Comparison of ENCODE assay signal across 8 mouse cellular contexts in the genomic region with DNA sequence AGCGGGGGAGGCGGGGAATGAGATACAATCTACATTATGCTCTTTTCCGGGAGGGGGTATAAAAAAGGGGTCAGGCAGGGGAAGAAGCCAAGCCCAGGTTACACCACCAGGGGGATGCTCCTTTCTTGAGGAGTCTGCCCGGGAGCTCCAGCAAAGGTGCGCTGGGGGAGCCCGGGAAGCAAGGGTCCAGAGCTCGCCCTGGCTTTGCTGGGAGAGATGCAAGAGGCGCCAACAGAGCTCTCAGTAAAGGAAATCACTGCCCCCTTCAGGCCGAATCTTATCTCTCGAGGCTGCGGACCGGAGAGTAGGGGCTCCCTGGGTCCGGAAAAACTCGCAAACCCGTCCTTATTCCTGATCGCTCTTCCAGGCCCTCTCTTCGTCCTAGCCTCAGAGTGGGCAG. TPM values are rescaled to one million over a fixed set of nuclear protein-coding genes. Genes with fewer than 3 reads are reported as not detected.
A peak's percentile ranks its signal among the peaks of the same experiment; 100 is the strongest.
DNase-seq lines count a peak whose midpoint lies in the region; ATAC-seq and TF ChIP-seq lines count a peak whose summit lies in the region.

No protein-coding gene starts in this region.

- peak overlapping the region; percentile 63 for H3K4me3 ChIP-seq in embryonic facial prominence, embryonic 13.5 days
- peak overlapping the region; percentile 12; the same call in 1 of the 2 replicates for H3K4me3 ChIP-seq in intestine, embryonic 16.5 days (ENCODE audit: low read length)
- H3K4me3 ChIP-seq in limb, embryonic 11.5 days (ENCODE audit: low read depth, low read length) = no peak overlapping the region
- peak overlapping the region; percentile 73 for H3K4me3 ChIP-seq in olfactory bulb, adult 2 months (ENCODE audit: insufficient read depth, low read depth, low read length)

- no peak overlapping the region for H3K27ac ChIP-seq in embryonic facial prominence, embryonic 13.5 days
- H3K27ac ChIP-seq in intestine, embryonic 16.5 days (ENCODE audit: low read length) = no peak overlapping the region
- H3K27ac ChIP-seq in limb, embryonic 11.5 days (replicated peaks; ENCODE audit: low read depth, low read length) = no peak overlapping the region
- no peak overlapping the region for H3K27ac ChIP-seq in olfactory bulb, adult 2 months (ENCODE audit: insufficient read depth, low read depth, low read length)

- TF ChIP-seq CTCF in olfactory bulb, adult 2 months (IDR thresholded peaks at IDR 0.05; ENCODE audit: insufficient read depth, low read depth, low read length) = peak; percentile 42

- ATAC-seq in embryonic facial prominence, embryonic 13.5 days (ENCODE audit: insufficient number of reproducible peaks, insufficient read depth, low FRiP score, low TSS enrichment, low read depth) = no peak
- ATAC-seq in intestine, embryonic 16.5 days = 0 out of 2 replicates have a peak, but pooled peaks have one; percentile 39
- no peak for ATAC-seq in limb, embryonic 11.5 days (ENCODE audit: insufficient number of reproducible peaks, low FRiP score, low TSS enrichment, low read depth)

- H3K27me3 ChIP-seq in embryonic facial prominence, embryonic 13.5 days = peaks cover 88% of the 10 kb centered on the region
- peaks cover 52% of the 10 kb centered on the region for H3K27me3 ChIP-seq in intestine, embryonic 16.5 days (replicated peaks; ENCODE audit: control insufficient read depth, insufficient read depth, low read length)
- peaks cover 54% of the 10 kb centered on the region for H3K27me3 ChIP-seq in limb, embryonic 11.5 days (ENCODE audit: control insufficient read depth, insufficient read depth, low read length)

- H3K4me2 ChIP-seq in embryonic facial prominence, embryonic 13.5 days = peak overlapping the region; percentile 99
- no peak overlapping the region for H3K4me2 ChIP-seq in intestine, embryonic 16.5 days (ENCODE audit: low read depth, low read length)
- no peak overlapping the region for H3K4me2 ChIP-seq in limb, embryonic 11.5 days (ENCODE audit: low read depth, severe bottlenecking)

- WGBS in embryonic facial prominence, embryonic 13.5 days = 2% methylated on average over 17 of the region's 17 CpGs
- 1% methylated on average over 17 of the region's 17 CpGs for WGBS in intestine, embryonic 16.5 days
- 2% methylated on average over 17 of the region's 17 CpGs for WGBS in limb, embryonic 11.5 days
- WGBS in olfactory bulb, adult 2 months = 5% methylated on average over 17 of the region's 17 CpGs

- H3K4me1 ChIP-seq in embryonic facial prominence, embryonic 13.5 days = peaks cover 18% of the 10 kb centered on the region
- peaks cover 12% of the 10 kb centered on the region for H3K4me1 ChIP-seq in intestine, embryonic 16.5 days (ENCODE audit: control insufficient read depth, insufficient read depth, low read length)
- H3K4me1 ChIP-seq in limb, embryonic 11.5 days (ENCODE audit: control insufficient read depth, insufficient read depth, low read length) = no peaks in the 10 kb centered on the region
- H3K4me1 ChIP-seq in olfactory bulb, adult 2 months (ENCODE audit: control insufficient read depth, insufficient read depth, low read length) = peaks cover 22% of the 10 kb centered on the region

- no peaks in the 10 kb centered on the region for H3K36me3 ChIP-seq in embryonic facial prominence, embryonic 13.5 days
- H3K36me3 ChIP-seq in intestine, embryonic 16.5 days (ENCODE audit: control insufficient read depth, insufficient read depth, low read length) = no peaks in the 10 kb centered on the region
- no peaks in the 10 kb centered on the region for H3K36me3 ChIP-seq in limb, embryonic 11.5 days (ENCODE audit: control insufficient read depth, insufficient read depth, low read length)

- H3K9ac ChIP-seq in embryonic facial prominence, embryonic 13.5 days = no peak overlapping the region
- H3K9ac ChIP-seq in intestine, embryonic 16.5 days (ENCODE audit: low read depth, low read length) = no peak overlapping the region
- no peak overlapping the region for H3K9ac ChIP-seq in limb, embryonic 11.5 days (ENCODE audit: low read length)

- no peak for TF ChIP-seq POLR2A in olfactory bulb, adult 2 months (IDR thresholded peaks at IDR 0.05; ENCODE audit: insufficient read depth, low read depth, low read length)

- DNase-seq in ES-CJ7 (ENCODE audit: low read depth, low spot score) (peak; percentile 78), ZHBTc4 (ENCODE audit: low read depth, low spot score) (peak; percentile 73)
- DNase-seq in limb, embryonic 11.5 days (ENCODE audit: low spot score) = peak; percentile 71
- no peak for DNase-seq in urinary bladder, adult 18-20 months (ENCODE audit: low spot score in 2 of 2)
- no peak for DNase-seq in ovary, postnatal 10 days (ENCODE audit: low spot score)

- no peaks in the 10 kb centered on the region for H3K9me3 ChIP-seq in embryonic facial prominence, embryonic 13.5 days
- no peaks in the 10 kb centered on the region for H3K9me3 ChIP-seq in intestine, embryonic 16.5 days (ENCODE audit: control insufficient read depth, low read length)
- no peaks in the 10 kb centered on the region for H3K9me3 ChIP-seq in limb, embryonic 11.5 days (ENCODE audit: control insufficient read depth, low read length)

RNA-seq across cellular contexts. Expression of a gene that starts 1.8 kb away (rescaled TPM):
- 0.20 and 0.30 TPM in 2 replicates for polyA plus RNA-seq in embryonic facial prominence, embryonic 13.5 days (2015; fragmentation: Nextera tagmentation; extraction: Ambion mirVana)
- 0.07 and 0.17 TPM in 2 replicates for polyA plus RNA-seq in intestine, embryonic 16.5 days (2015; fragmentation: Nextera tagmentation; extraction: Ambion mirVana)
- polyA plus RNA-seq in limb, embryonic 11.5 days (2014; fragmentation: Nextera tagmentation; extraction: Ambion mirVana) = 0.10 and 0.20 TPM in 2 replicates
- polyA plus RNA-seq in olfactory bulb, adult 2 months (2012; ENCODE audit: insufficient read depth, insufficient read length, low replicate concordance, missing spikeins) = not detected in 2 replicates

Comparison
In these comparisons a context has a peak if more than half of its experiments do, and no peak if none do; other contexts are left out.
1. DNase-seq: peak in ES-CJ7 (single experiment), ZHBTc4 (single experiment) and limb, embryonic 11.5 days (single experiment); none in urinary bladder, adult 18-20 months (0 of 2) and ovary, postnatal 10 days (single experiment).
2. RNA of a gene that starts 1.8 kb away (polyA plus RNA-seq): not detected in olfactory bulb, adult 2 months; 0.10 to 0.20 TPM in limb, embryonic 11.5 days, 0.20 to 0.30 TPM in embryonic facial prominence, embryonic 13.5 days and 0.07 to 0.17 TPM in intestine, embryonic 16.5 days; every median in the first group is over 10 times any median in the second.